Mouse (Mus musculus) liver, postnatal 0 days (tissue): ENCODE results near the gene Lingo3. TPM values are rescaled to one million over a fixed set of nuclear protein-coding genes. Genes with fewer than 3 reads are reported as not detected.

Experiments
- ATAC-seq: fragments of 200-750 bp; cut with Nextera tagmentation; 2 replicates; pipeline ENCODE4 v1.8.0; 2017; ENCODE audit warnings: mild to moderate bottlenecking, moderate library complexity
- DNase-seq: peaks from one replicate; pipeline ENCODE4 v3.0.0-alpha.2; 2016
- H3K27ac ChIP-seq: fragments of 300-500 bp; sonication (generic); 2 replicates; pipeline ENCODE4 v1.5.1; 2014; ENCODE audit warnings: antibody characterized with exemption, moderate library complexity, mild to moderate bottlenecking, low read depth
- H3K27me3 ChIP-seq: fragments of 300-500 bp; sonication (generic); 2 replicates; pipeline ENCODE4 v1.6.1; 2014; ENCODE audit warnings: low read length, control low read depth, mixed read lengths; ENCODE audit not compliant: insufficient read depth
- H3K36me3 ChIP-seq: fragments of 300-500 bp; sonication (generic); replicated peaks from 2 replicates; pipeline ENCODE4 v1.6.1; 2014; ENCODE audit warnings: mild to moderate bottlenecking, control low read depth, low read length, moderate library complexity, mixed read lengths; ENCODE audit not compliant: insufficient read depth
- H3K4me1 ChIP-seq: fragments of 300-500 bp; sonication (generic); 2 replicates; pipeline ENCODE4 v1.6.1; 2014; ENCODE audit warnings: antibody characterized with exemption, mild to moderate bottlenecking, control low read depth; ENCODE audit not compliant: insufficient read depth
- H3K4me2 ChIP-seq: fragments of 300-500 bp; sonication (generic); 2 replicates; pipeline ENCODE4 v1.6.1; 2014; ENCODE audit warnings: low read depth, mild to moderate bottlenecking, low read length, moderate library complexity, mixed read lengths
- H3K4me3 ChIP-seq: fragments of 300-500 bp; sonication (generic); 2 replicates; pipeline ENCODE4 v1.5.1; 2014; ENCODE audit warnings: low read depth, low read length
- H3K9ac ChIP-seq: fragments of 300-500 bp; sonication (generic); replicated peaks from 2 replicates; pipeline ENCODE4 v1.6.1; 2014; ENCODE audit warnings: mild to moderate bottlenecking, moderate library complexity
- H3K9me3 ChIP-seq: fragments of 300-500 bp; sonication (generic); 2 replicates; pipeline ENCODE4 v1.6.1; 2016; ENCODE audit warnings: mild to moderate bottlenecking, control low read depth, low read length, mixed read lengths
- CTCF ChIP-seq: sonication (generic); IDR thresholded peaks from 2 replicates; pipeline ENCODE4 v1.5.1; 2016; ENCODE audit warnings: antibody characterized with exemption, low read depth
- EP300 ChIP-seq: IDR thresholded peaks from 2 replicates; pipeline ENCODE4 v1.6.1; 2016; ENCODE audit warnings: antibody characterized with exemption, low read depth, mild to moderate bottlenecking
- WGBS: fragments of 180-500 bp; shearing (Covaris S2); extraction: QIAGEN DNeasy Blood & Tissue Kit; methylation state at CpG from one replicate; pipeline ENCODE4 v1.1.7; 2014; ENCODE audit not compliant: insufficient replicate concordance; 5-methylcytosine and 5-hydroxymethylcytosine counted together
- polyA plus RNA-seq: library from polyadenylated mRNA; unstranded; fragments of >200 nt; fragmentation: Nextera tagmentation; extraction: Ambion mirVana; gene quantifications from 2 replicates; pipeline ENCODE4 v1.2.1, GENCODE M21; 2015

Gene Lingo3
- polyA plus RNA-seq, 1 experiment from 2014 or later: not detected

DNA sequence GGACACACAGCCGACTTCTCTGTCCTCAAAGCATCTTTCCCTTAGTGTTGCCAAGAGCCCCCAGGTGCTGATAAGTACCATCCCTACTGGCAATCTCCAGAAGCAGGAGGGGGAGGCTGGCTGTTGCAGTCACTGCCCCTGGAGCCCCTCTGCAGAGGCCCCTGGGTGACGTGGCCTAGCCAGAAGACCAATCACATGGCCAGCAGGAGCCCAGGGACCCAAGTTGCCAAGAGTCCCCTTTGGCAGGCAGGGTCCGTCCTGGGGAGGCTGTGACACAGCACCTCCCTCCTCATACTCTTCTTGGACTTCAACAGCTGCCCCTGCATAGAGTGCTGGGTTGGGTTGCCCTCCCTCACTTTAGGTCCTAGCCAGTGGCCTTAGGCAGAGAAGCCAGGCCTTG, 40.8 kb downstream of the Lingo3 start:
- H3K27ac ChIP-seq: no peak overlapping the region
- no peak overlapping the region for H3K4me3 ChIP-seq
- 83% methylated on average over 3 of the region's 3 CpGs for WGBS
- ATAC-seq (no peak), DNase-seq (no peak)
- peaks cover 7% of the 10 kb centered on the region for H3K27me3 ChIP-seq
- H3K4me2 ChIP-seq: no peak overlapping the region
- peaks cover 48% of the 10 kb centered on the region for H3K36me3 ChIP-seq
- H3K4me1 ChIP-seq: peaks cover 29% of the 10 kb centered on the region
- no peak overlapping the region for H3K9ac ChIP-seq
- no peak for TF ChIP-seq CTCF
- TF ChIP-seq EP300: no peak
- H3K9me3 ChIP-seq: no peaks in the 10 kb centered on the region

DNA sequence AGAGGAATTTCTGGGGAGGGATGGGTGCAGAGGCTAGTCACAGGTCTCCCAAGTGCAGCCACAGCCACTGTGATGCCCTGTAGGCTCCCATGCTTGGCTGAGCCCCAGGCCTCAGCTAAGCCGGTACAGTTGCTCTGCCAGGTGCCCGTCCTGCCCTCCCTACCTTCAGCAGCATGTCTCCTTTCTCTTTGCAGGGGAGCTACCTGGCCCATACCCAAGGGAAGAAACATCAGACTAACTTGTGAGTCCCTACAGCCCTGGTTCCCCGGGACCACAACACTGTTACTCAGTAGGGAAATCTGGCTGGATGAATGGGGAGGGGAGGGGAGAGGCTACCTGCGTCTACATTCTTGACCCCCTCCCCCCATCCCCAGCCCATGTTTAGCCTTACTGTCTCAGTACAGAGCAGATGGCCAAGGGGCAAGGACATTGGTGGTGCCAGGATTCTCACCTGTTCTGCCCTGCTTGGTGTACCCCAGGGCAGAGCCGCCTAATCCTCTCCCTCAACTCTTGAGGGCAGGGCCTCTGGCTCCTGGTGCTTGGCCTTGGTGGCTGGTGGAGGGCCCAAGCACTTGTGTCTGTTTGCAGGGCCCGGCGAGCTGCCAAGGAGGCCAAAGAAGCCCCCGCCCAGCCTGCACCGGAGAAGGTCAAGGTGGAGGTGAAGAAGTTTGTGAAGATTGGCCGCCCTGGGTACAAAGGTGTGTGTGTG, 41.5 kb downstream of the Lingo3 start:
- no peak for ATAC-seq
- no peaks in the 10 kb centered on the region for H3K9me3 ChIP-seq
- peaks cover 27% of the 10 kb centered on the region for H3K4me1 ChIP-seq
- H3K4me2 ChIP-seq: no peak overlapping the region
- no peak overlapping the region for H3K9ac ChIP-seq
- no peak overlapping the region for H3K27ac ChIP-seq
- peaks cover 48% of the 10 kb centered on the region for H3K36me3 ChIP-seq
- H3K4me3 ChIP-seq: no peak overlapping the region
- TF ChIP-seq CTCF: no peak
- no peak for TF ChIP-seq EP300
- 0 out of 2 replicates have a peak, but pooled peaks cover under 1% of the 10 kb centered on the region for H3K27me3 ChIP-seq
- no peak for DNase-seq
- WGBS: 86% methylated on average over 9 of the region's 10 CpGs

DNA sequence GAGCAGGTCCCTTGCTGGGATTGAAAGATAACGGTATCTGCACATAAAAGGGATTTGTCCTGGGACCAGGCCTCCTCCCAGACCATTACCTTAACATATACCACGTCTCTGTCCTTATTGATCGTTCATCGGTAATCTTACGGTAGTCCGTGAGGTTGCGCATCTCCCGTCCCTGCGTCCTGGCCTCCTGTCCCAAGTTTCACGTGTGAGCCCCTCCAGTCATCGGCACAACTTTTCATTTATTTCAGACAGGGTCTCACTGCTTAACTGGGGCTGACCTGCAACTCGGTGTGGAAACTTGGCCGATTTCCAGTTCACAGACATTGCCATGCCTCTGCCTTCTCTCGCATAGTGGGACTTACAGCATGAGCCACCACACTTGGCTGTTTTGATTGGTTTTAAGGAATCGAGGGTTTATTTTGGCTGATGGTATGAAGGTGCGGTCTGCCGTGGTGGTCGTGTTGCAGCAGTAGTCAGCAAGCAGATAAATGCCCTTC, 44.7 kb downstream of the Lingo3 start:
- ATAC-seq (no peak), DNase-seq (no peak)
- peaks cover 59% of the 10 kb centered on the region for H3K36me3 ChIP-seq
- peak overlapping the region; percentile 91 for H3K9ac ChIP-seq
- peak overlapping the region; percentile 86 for H3K4me3 ChIP-seq
- no peaks in the 10 kb centered on the region for H3K27me3 ChIP-seq
- TF ChIP-seq EP300 (no peak), CTCF (no peak)
- no peaks in the 10 kb centered on the region for H3K9me3 ChIP-seq
- peaks cover 22% of the 10 kb centered on the region for H3K4me1 ChIP-seq
- 2% methylated on average over 18 of the region's 18 CpGs for WGBS
- H3K27ac ChIP-seq: peak overlapping the region; percentile 96
- H3K4me2 ChIP-seq: peak overlapping the region; percentile 93

DNA sequence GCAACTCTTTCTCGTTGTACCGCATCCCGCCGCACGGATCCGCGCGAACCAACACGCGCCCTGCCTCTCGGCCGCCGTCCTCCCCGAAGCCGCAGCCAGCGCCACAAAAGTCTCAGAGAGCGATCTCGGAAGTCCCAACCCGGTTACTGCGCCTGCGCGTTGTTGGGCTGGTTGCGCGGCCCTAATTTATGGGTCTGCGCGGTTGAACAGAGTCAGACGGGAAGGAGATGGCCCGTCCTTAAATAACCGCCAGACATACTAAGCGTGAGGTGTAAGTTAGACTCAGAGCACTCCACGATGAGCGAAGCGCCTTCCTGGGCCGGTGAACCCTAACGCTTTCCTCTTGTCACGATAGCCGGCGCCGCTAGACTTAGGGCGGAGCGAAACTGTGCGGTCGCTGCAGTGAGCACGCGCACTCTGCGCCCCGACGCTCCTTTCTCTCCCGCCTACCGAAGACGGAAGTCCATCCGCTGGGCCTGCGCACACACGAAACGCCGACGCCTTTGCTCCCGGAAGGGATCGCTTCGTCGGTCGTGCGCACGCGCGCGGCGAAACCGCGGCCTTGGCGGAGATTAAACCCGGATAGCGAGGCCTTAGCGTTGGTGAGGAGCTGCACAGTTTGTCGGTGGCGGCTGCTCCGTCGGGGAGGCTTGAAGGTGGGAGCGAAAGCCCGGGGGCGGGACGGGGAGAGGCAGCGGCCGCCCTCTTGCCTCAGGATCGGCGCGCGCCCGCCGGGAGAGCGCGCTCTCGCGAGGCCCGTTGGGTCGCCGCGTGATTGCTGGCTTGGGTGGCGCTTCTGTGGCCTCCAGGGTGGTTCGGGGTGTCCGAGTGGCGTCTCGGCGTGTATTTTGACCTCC, 45.5 kb downstream of the Lingo3 start, which contains the start of the genes Sf3a2 and Plekhj1:
Sf3a2 (plus strand) TSS at position 49 of the 857 bp plus-strand sequence.
Plekhj1 (minus strand) TSS at position 477 of the 857 bp plus-strand sequence.
- TF ChIP-seq CTCF (peak; percentile 18; the same call in 1 of the 2 replicates), EP300 (peak; percentile 26; the same call in 1 of the 2 replicates)
- Histone ChIP-seq H3K36me3 (peaks cover 58% of the 10 kb centered on the region), H3K4me1 (peaks cover 22% of the 10 kb centered on the region), H3K9me3 (no peaks in the 10 kb centered on the region), H3K27ac (peak within 1 kb of the TSS; percentile 96), H3K4me3 (peak within 1 kb of the TSS; percentile 86), H3K4me2 (peak within 1 kb of the TSS; percentile 93), H3K9ac (peak within 1 kb of the TSS; percentile 91), H3K27me3 (no peaks in the 10 kb centered on the region)
- DNase-seq (peak; percentile 96), ATAC-seq (peak; percentile 93)
- WGBS: under 1% methylated on average over 98 of the region's 104 CpGs

DNA sequence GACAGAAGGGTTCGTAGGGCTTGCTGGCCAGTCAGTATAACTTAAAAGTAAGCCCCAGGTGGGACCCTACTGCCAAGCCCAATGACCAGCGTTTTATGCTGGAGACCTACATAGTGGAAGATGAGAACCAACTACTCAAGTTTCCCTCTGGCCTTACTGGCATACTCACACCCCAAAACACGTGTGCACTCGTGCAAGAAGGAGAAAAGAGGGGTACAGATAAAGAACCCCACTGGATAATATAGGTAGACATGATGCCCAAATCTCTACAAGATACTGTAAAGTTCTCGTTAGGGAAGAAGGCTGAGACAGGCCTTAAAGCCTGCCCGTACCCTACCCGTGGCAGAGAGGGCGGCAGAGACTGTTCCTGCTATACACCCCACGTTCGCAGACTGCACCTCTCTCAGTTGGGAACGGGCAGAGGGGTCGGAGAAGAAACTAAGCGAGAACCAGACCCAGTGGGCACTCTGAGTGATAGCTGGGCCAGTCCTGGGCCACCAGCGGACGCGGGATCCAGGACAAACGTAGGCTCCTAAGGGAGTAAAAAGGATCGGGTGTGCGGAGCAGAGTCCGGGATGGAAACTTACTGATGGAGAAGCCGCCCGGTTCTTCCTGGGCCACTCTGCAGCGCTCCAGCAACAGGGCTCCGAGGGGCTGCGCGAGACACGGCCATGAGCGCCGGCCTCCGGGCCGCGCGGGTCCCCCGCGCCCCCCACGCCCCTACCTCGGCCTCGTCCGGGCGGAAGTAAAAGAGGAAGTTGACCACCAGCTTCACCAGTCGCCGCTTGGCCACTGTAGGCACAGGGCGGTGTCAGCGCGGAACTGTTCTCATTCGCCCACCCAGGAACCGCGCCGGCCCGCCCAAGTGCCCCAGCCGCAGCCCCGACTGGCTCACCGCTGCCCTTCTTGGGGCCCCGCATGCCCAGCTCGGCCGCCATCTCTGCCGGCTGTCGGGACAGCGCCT, 46.4 kb downstream of the Lingo3 start:
- peak overlapping the region; percentile 91 for H3K9ac ChIP-seq
- peak overlapping the region; percentile 96 for H3K27ac ChIP-seq
- peaks cover 56% of the 10 kb centered on the region for H3K36me3 ChIP-seq
- H3K4me1 ChIP-seq: peaks cover 22% of the 10 kb centered on the region
- no peak for TF ChIP-seq EP300
- DNase-seq (peak; percentile 50), ATAC-seq (peak; percentile 66)
- H3K4me3 ChIP-seq: peak overlapping the region; percentile 86
- peak overlapping the region; percentile 93 for H3K4me2 ChIP-seq
- 3% methylated on average over 40 of the region's 59 CpGs for WGBS
- no peaks in the 10 kb centered on the region for H3K27me3 ChIP-seq
- no peaks in the 10 kb centered on the region for H3K9me3 ChIP-seq
